Mouse (Mus musculus): ENCODE results near the gene Malsu1.

- TF ChIP-seq GATA1 (IDR thresholded peaks at IDR 0.05; ENCODE audit: borderline replicate concordance, low read length) (no peak), FLI1 (IDR thresholded peaks at IDR 0.05; ENCODE audit: low read length) (no peak)
Observed at GRCm38 (mm10) chr6:49113895-49114294, 40.3 kb downstream of the Malsu1 start.
